Mouse (Mus musculus) liver, adult 2 months (tissue): ENCODE measurements at regions not wholly inside any gene's neighbourhood (a gene's known extent, or its start where the extent isn't known, plus 50 kb on each side); places are given as distances from the start of the nearest gene placed in this dataset.

Source experiments
- DNase-seq: peaks from one replicate; pipeline ENCODE4 v3.0.0-alpha.2; 2011; ENCODE audit warnings: low read depth, low spot score; ENCODE audit errors: extremely low read depth
- H3K27ac ChIP-seq: fragments of 200-500 bp; replicated peaks from 2 replicates; pipeline ENCODE4 v1.5.1; 2012; ENCODE audit warnings: low read depth, mild to moderate bottlenecking, control low read depth, inconsistent platforms, low read length; ENCODE audit not compliant: insufficient read depth
- H3K27me3 ChIP-seq: fragments of 200-500 bp; 2 replicates; pipeline ENCODE4 v1.6.1; 2012; ENCODE audit warnings: mild to moderate bottlenecking, moderate library complexity, low read length, inconsistent platforms; ENCODE audit not compliant: control insufficient read depth, insufficient read depth
- H3K36me3 ChIP-seq: fragments of 200-500 bp; 2 replicates; pipeline ENCODE4 v1.6.1; 2012; ENCODE audit warnings: low read length, inconsistent platforms; ENCODE audit not compliant: control insufficient read depth, insufficient read depth
- H3K4me1 ChIP-seq: fragments of 200-500 bp; 2 replicates; pipeline ENCODE4 v1.6.1; 2011; ENCODE audit warnings: low read length; ENCODE audit not compliant: control insufficient read depth, insufficient read depth
- H3K4me3 ChIP-seq: fragments of 200-500 bp; 2 replicates; pipeline ENCODE4 v1.5.1; 2011; ENCODE audit warnings: low read depth, mild to moderate bottlenecking, control low read depth, low read length, moderate library complexity; ENCODE audit not compliant: insufficient read depth
- H3K79me2 ChIP-seq: fragments of 200-500 bp; 2 replicates; pipeline ENCODE4 v1.6.1; 2012; ENCODE audit warnings: inconsistent platforms, mild to moderate bottlenecking, low read length, moderate library complexity; ENCODE audit not compliant: control insufficient read depth, insufficient read depth
- H3K9ac ChIP-seq: fragments of 200-500 bp; 2 replicates; pipeline ENCODE4 v1.6.1; 2012; ENCODE audit warnings: low read depth, mild to moderate bottlenecking, control low read depth, inconsistent platforms, low read length
- CTCF ChIP-seq: fragments of 200-500 bp; IDR thresholded peaks from 2 replicates; pipeline ENCODE4 v1.5.1; 2011; ENCODE audit warnings: low read depth, low read length, control low read depth
- POLR2A ChIP-seq: fragments of 200-500 bp; IDR thresholded peaks from 2 replicates; pipeline ENCODE4 v1.6.1; 2011; ENCODE audit warnings: low read length, control low read depth; ENCODE audit not compliant: insufficient read depth; ENCODE audit errors: extremely low read depth
- WGBS: fragments of 180-500 bp; shearing (Covaris S2); methylation state at CpG from one replicate; pipeline ENCODE4 v1.1.7; 2018; 5-methylcytosine and 5-hydroxymethylcytosine counted together

- WGBS = 27% methylated on average over 13 of the region's 13 CpGs
- no peak for TF ChIP-seq POLR2A
- TF ChIP-seq CTCF = no peak
- H3K79me2 ChIP-seq = no peaks in the 10 kb centered on the region
- no peak overlapping the region for H3K9ac ChIP-seq
- no peaks in the 10 kb centered on the region for H3K4me1 ChIP-seq
- DNase-seq = no peak
- no peaks in the 10 kb centered on the region for H3K36me3 ChIP-seq
- H3K4me3 ChIP-seq = no peak overlapping the region
- H3K27me3 ChIP-seq = no peaks in the 10 kb centered on the region
- H3K27ac ChIP-seq = no peak overlapping the region
These were observed 134.1 kb upstream of the Igsf21 start for GRCm38 (mm10) chr4:140380733-140381132.

DNA sequence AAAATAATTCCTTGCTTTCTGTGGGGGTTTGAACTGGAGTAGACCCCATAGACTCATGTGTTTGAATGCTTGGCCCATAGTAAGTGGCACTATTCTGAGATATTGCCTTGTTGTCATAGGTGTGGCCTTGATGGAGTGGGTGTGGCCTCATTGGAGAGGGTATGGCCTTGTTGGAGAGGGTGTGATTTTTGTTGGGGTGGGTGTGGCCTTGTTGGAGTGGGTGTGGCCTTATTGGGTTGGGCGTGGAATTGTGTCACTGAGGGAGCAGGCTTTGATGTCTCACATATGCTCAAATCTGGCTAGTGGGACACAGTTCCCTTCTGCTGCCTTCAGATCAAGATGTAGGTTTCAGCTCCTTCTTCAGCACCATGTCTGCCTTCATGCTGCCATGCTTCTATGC, 131.4 kb upstream of the Igsf21 start:
- 88% methylated on average over 1 of the region's 1 CpGs for WGBS
- Histone ChIP-seq H3K79me2 (no peaks in the 10 kb centered on the region), H3K36me3 (no peaks in the 10 kb centered on the region), H3K9ac (no peak overlapping the region), H3K27me3 (no peaks in the 10 kb centered on the region), H3K27ac (no peak overlapping the region), H3K4me1 (no peaks in the 10 kb centered on the region), H3K4me3 (no peak overlapping the region)
- DNase-seq = no peak
- TF ChIP-seq CTCF (no peak), POLR2A (no peak)

DNA sequence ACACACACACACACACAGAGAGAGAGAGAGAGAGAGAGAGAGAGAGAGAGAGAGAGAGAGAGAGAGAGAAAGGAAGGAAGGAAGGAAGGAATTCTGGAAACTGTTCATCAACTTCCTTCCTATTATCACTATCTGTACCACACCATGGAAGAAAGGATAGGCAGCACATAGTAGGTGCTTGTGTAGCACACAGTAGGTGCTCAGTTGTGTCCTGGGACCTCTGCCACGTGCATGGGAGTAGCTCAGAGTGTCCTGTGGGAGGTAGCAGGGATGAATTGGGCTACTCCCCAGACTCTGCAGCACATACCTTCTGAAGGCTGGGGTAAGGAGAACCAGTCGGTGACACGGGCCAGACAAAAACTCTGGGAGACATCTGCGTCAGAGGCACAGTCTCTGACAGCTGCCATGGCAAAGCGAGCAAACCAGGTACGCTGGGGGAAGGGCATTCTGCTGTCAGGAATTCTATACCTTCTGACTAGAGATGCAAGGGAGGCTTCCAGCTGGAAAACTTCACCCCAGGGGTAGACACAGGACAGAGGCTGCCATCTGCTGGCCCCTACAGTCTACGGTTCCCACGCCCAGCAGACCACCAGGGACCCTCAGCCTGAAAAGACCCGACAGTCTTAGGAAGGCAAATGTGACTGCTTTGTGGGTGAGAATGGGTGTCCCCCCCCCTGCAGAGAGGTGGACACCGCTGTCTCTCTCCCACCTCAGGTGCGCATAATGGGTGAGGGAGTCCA, 126.2 kb upstream of the Igsf21 start:
- Histone ChIP-seq H3K9ac (no peak overlapping the region), H3K79me2 (no peaks in the 10 kb centered on the region), H3K27ac (no peak overlapping the region), H3K4me1 (no peaks in the 10 kb centered on the region), H3K27me3 (peaks cover 10% of the 10 kb centered on the region; the same call in 1 of the 2 replicates), H3K4me3 (no peak overlapping the region), H3K36me3 (no peaks in the 10 kb centered on the region)
- WGBS = 49% methylated on average over 11 of the region's 11 CpGs
- TF ChIP-seq POLR2A (no peak), CTCF (no peak)
- DNase-seq = no peak

DNA sequence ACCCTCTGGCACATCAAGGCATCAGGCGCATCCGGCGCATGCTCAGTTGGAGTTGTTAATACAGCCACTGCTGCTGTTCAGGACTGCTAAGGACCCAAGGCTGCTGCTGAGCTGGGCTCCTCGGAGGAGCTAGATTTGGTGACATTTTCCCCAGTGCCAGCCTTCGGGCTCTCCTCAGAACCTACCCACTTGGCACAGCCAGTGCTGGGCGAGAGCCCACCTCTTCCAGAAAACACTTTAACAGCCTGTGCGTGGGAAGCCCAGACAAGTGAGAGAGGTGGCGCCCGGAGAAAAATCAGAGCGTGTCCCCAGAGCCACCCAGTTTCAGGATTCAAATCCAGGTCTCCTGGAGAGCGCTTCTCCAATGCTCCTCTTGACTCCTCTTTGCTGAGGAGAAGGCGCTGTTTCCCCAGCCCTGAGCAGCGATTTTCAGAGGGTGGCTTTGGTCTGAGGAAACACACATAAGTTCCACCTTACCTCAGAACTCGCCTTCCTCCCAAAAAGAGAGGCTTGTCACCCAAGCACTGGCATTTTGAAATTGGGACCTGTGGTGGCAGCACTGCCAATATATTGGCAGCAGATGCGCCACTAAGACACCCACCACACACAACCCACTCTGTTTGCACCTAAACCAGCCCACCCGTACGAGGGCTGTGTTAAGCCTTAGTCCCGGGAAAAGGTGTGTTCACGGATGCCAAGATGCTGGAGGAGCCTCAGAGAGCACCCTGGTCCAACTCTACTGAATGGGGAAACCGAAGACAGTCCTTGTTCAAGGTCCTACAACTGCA, 125.0 kb upstream of the Igsf21 start:
- TF ChIP-seq CTCF (no peak), POLR2A (no peak)
- H3K27me3 ChIP-seq = peaks cover 10% of the 10 kb centered on the region; the same call in 1 of the 2 replicates
- H3K4me3 ChIP-seq = no peak overlapping the region
- H3K27ac ChIP-seq = no peak overlapping the region
- H3K4me1 ChIP-seq = no peaks in the 10 kb centered on the region
- H3K79me2 ChIP-seq = no peaks in the 10 kb centered on the region
- H3K36me3 ChIP-seq = no peaks in the 10 kb centered on the region
- DNase-seq = no peak
- H3K9ac ChIP-seq = no peak overlapping the region
- WGBS = 80% methylated on average over 20 of the region's 20 CpGs

- Histone ChIP-seq H3K4me3 (no peak overlapping the region), H3K27me3 (peaks cover 7% of the 10 kb centered on the region; the same call in 1 of the 2 replicates), H3K9ac (no peak overlapping the region), H3K27ac (no peak overlapping the region), H3K4me1 (no peaks in the 10 kb centered on the region), H3K36me3 (no peaks in the 10 kb centered on the region), H3K79me2 (no peaks in the 10 kb centered on the region)
- WGBS = 63% methylated on average over 8 of the region's 8 CpGs
- no peak for TF ChIP-seq CTCF
- no peak for TF ChIP-seq POLR2A
- DNase-seq = no peak
These were observed 120.5 kb upstream of the Igsf21 start for GRCm38 (mm10) chr4:140366975-140367680.
